Mouse (Mus musculus): Measurements from ENCODE around the gene Sat2. TPM values are rescaled to one million over a fixed set of nuclear protein-coding genes. Genes with fewer than 3 reads are reported as not detected.
"Not testable (repeated sequence)": the region's sequence is repeated elsewhere in the genome, so short reads cannot be mapped to it uniquely, and the experiment has no call there.

The Sat2 gene
- polyA plus RNA-seq, 1 experiment from 2014 or later = 24.3 TPM

DNA sequence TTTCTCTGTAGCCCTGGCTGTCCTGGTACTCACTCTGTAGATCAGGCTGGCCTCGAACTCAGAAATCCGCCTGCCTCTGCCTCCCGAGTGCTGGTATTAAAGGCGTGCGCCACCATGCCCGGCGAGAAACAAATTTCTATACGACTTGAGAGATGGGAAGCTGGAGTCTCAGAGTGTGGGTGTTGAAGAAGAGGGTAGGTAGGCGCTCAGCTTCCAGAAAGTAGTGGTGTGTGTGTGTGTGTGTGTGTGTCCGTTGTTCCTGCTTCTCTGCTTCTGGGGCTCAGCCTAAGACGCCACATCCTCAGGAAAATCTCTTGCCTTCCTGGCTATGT is 7.6 kb upstream of the Sat2 start:
- ATAC-seq (ENCODE audit: insufficient number of reproducible peaks, insufficient read depth, low FRiP score, low TSS enrichment, low read depth) = not testable (repeated sequence)

GRCm38 (mm10) chr11:69616781-69617180 is 5.0 kb upstream of the Sat2 start:
- H3K36me3 ChIP-seq = no peaks in the 10 kb centered on the region
- 52% methylated on average over 10 of the region's 10 CpGs for WGBS
- 0 out of 2 replicates have a peak, but pooled peaks cover 5% of the 10 kb centered on the region for H3K27me3 ChIP-seq
- H3K4me3 ChIP-seq (replicated peaks) = no peak overlapping the region
- ATAC-seq (ENCODE audit: insufficient number of reproducible peaks, insufficient read depth, low FRiP score, low TSS enrichment, low read depth) = no peak
- H3K9me3 ChIP-seq = no peaks in the 10 kb centered on the region
- no peak overlapping the region for H3K4me2 ChIP-seq
- peak overlapping the region; percentile 34; the same call in 1 of the 2 replicates for H3K9ac ChIP-seq (replicated peaks)
- peaks cover 8% of the 10 kb centered on the region; the same call in 1 of the 2 replicates for H3K4me1 ChIP-seq (replicated peaks)
- no peak overlapping the region for H3K27ac ChIP-seq

More for the DNA sequence above, 7.6 kb upstream of the Sat2 start:
- H3K4me1 ChIP-seq (replicated peaks); H3K36me3 ChIP-seq; H3K27me3 ChIP-seq; H3K9me3 ChIP-seq; H3K4me3 ChIP-seq (replicated peaks); H3K4me2 ChIP-seq; H3K27ac ChIP-seq; H3K9ac ChIP-seq (replicated peaks): not testable (repeated sequence)
- 53% methylated on average over 11 of the region's 11 CpGs for WGBS

- WGBS = 64% methylated on average over 5 of the region's 5 CpGs
- Histone ChIP-seq H3K27me3 (0 out of 2 replicates have a peak, but pooled peaks cover 5% of the 10 kb centered on the region), H3K4me2 (no peak within 1 kb of the TSS), H3K9ac (replicated peaks) (peak within 1 kb of the TSS; percentile 34; the same call in 1 of the 2 replicates), H3K9me3 (no peaks in the 10 kb centered on the region), H3K27ac (no peak within 1 kb of the TSS), H3K4me3 (replicated peaks) (no peak within 1 kb of the TSS), H3K36me3 (no peaks in the 10 kb centered on the region), H3K4me1 (replicated peaks) (peaks cover 14% of the 10 kb centered on the region)
- no peak for ATAC-seq (ENCODE audit: insufficient number of reproducible peaks, insufficient read depth, low FRiP score, low TSS enrichment, low read depth)
Measured at GRCm38 (mm10) chr11:69617805-69618204, 4.0 kb upstream of the Sat2 start, which contains the start of gene Shbg. Gene Shbg (minus strand): TSS chr11:69617905.

DNA sequence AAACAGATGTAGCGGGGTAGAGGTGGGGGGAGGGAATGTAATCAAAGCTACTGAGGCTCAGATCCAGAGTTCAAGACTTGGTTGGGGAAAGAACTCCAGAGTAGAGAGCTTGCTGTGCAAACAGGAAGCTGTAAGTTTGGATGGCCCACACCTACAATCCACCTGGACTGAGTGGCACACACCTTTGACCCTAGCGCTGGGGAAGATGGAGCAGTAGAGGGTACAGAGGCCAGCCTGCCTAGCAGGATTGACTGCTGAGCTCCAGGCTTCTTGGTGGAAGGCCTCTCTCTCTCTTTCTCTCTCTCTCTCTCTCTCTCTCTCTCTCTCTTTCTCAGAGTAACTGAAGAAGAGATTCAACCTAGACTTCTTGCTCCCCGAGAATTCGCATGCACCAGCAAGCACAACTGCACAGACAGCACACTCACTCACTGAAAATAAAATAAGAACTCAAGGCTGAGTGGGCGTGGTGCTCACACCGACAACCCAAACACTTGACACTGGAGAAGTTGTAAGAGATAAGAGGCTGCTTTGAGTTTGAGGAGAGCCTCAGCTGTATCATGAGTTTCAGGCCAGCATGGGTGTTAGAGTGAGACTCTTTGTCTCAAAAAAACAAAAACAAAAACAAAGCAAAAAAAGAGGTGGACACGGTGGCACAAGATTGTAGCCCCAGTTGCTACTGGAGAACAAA is 1.3 kb upstream of the Sat2 start:
- H3K36me3 ChIP-seq = 0 out of 2 replicates have a peak, but pooled peaks cover 3% of the 10 kb centered on the region

DNA sequence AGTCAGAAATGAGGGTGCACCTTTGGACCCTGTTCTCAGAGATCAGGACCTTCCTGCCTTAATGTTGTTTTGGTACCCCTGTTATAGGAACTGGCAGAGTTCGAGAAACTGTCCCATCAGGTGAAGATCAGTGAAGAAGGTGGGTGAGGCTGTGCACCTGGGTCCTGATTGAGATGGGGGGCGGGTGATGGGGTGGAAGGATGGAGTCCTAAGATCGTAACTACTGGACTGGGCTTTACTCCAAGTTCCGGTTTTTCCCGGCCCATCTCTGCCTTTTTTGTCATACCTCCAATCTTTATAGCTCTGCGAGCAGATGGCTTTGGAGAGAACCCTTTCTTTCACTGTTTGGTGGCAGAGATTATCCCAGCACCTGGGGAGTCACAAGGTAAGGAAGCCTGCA is 582 bp downstream of the Sat2 start:
- ATAC-seq (ENCODE audit: insufficient number of reproducible peaks, insufficient read depth, low FRiP score, low TSS enrichment, low read depth) = no peak
- Histone ChIP-seq H3K27me3 (no peaks in the 10 kb centered on the region), H3K4me3 (replicated peaks) (peak overlapping the region; percentile 49), H3K9me3 (no peaks in the 10 kb centered on the region), H3K36me3 (0 out of 2 replicates have a peak, but pooled peaks cover 3% of the 10 kb centered on the region), H3K9ac (replicated peaks) (peak overlapping the region; percentile 82), H3K4me2 (peak overlapping the region; percentile 81), H3K4me1 (replicated peaks) (peaks cover 10% of the 10 kb centered on the region), H3K27ac (peak overlapping the region; percentile 32; the same call in 1 of the 2 replicates)
- WGBS = 42% methylated on average over 6 of the region's 6 CpGs

More for the DNA sequence above, 1.3 kb upstream of the Sat2 start:
- Histone ChIP-seq H3K27me3 (0 out of 2 replicates have a peak, but pooled peaks cover 5% of the 10 kb centered on the region), H3K4me2 (no peak overlapping the region), H3K27ac (no peak overlapping the region), H3K9me3 (no peaks in the 10 kb centered on the region), H3K4me3 (replicated peaks) (no peak overlapping the region), H3K9ac (replicated peaks) (no peak overlapping the region), H3K4me1 (replicated peaks) (peaks cover 10% of the 10 kb centered on the region)
- no peak for ATAC-seq (ENCODE audit: insufficient number of reproducible peaks, insufficient read depth, low FRiP score, low TSS enrichment, low read depth)
- 86% methylated on average over 7 of the region's 7 CpGs for WGBS

GRCm38 (mm10) chr11:69623006-69623405 is 1.2 kb downstream of the Sat2 start:
- 60% methylated on average over 4 of the region's 4 CpGs for WGBS
- peak overlapping the region; percentile 81 for H3K4me2 ChIP-seq
- peak overlapping the region; percentile 49; the same call in 1 of the 2 replicates for H3K4me3 ChIP-seq (replicated peaks)
- ATAC-seq (ENCODE audit: insufficient number of reproducible peaks, insufficient read depth, low FRiP score, low TSS enrichment, low read depth) = no peak
- no peaks in the 10 kb centered on the region for H3K27me3 ChIP-seq
- peaks cover 10% of the 10 kb centered on the region for H3K4me1 ChIP-seq (replicated peaks)
- 0 out of 2 replicates have a peak, but pooled peaks cover 3% of the 10 kb centered on the region for H3K36me3 ChIP-seq
- H3K9me3 ChIP-seq = no peaks in the 10 kb centered on the region
- no peak overlapping the region for H3K9ac ChIP-seq (replicated peaks)
- no peak overlapping the region for H3K27ac ChIP-seq

DNA sequence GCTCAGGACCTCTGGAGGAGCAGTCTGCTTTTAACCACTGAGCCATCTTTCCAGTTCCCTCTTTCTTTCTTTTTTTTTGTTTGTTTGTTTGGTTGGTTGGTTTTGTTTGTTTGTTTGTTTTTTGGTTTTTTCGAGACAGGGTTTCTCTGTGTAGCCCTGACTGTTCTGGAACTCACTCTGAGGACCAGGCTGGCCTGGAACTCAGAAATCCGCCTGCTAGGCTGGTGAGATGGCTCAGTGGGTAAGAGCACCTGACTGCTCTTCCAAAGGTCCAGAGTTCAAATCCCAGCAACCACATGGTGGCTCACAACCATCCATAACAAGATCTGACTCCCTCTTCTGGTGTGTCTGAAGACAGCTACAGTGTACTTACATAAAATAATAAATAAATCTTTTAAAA is 2.5 kb downstream of the Sat2 start:
- H3K27ac ChIP-seq; H3K4me1 ChIP-seq (replicated peaks); H3K4me3 ChIP-seq (replicated peaks); H3K36me3 ChIP-seq; H3K4me2 ChIP-seq; H3K9me3 ChIP-seq; ATAC-seq (ENCODE audit: insufficient number of reproducible peaks, insufficient read depth, low FRiP score, low TSS enrichment, low read depth); H3K9ac ChIP-seq (replicated peaks); H3K27me3 ChIP-seq: not testable (repeated sequence)
- 77% methylated on average over 2 of the region's 2 CpGs for WGBS

DNA sequence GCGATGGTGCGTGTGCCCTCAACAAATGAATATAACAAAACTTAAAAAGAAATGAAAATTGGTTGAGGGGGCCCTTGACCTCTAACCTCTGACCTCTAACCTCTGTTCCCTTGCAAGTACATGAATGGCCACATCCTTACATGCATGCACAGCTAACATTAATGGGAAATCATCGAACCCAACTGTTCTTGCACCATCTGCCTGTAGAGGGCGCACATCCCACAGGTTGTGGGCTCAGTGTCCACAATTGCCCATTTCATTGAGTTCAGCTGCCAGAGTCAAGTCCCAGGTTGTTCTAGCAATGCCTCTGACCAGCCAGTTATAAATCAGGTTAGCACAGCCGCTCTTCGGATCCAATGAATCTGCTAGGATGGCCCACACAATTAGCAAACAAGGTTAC is 6.5 kb downstream of the Sat2 start:
- no peaks in the 10 kb centered on the region for H3K27me3 ChIP-seq
- no peak overlapping the region for H3K4me2 ChIP-seq
- whole genome bisulfite sequencing = 39% methylated on average over 6 of the region's 6 CpGs
- H3K4me1 ChIP-seq (replicated peaks) = no peaks in the 10 kb centered on the region
- H3K27ac ChIP-seq = no peak overlapping the region
- H3K9me3 ChIP-seq = no peaks in the 10 kb centered on the region
- no peak for ATAC-seq (ENCODE audit: insufficient number of reproducible peaks, insufficient read depth, low FRiP score, low TSS enrichment, low read depth)
- H3K9ac ChIP-seq (replicated peaks) = no peak overlapping the region
- no peak overlapping the region for H3K4me3 ChIP-seq (replicated peaks)
- H3K36me3 ChIP-seq = 0 out of 2 replicates have a peak, but pooled peaks cover 3% of the 10 kb centered on the region

DNA sequence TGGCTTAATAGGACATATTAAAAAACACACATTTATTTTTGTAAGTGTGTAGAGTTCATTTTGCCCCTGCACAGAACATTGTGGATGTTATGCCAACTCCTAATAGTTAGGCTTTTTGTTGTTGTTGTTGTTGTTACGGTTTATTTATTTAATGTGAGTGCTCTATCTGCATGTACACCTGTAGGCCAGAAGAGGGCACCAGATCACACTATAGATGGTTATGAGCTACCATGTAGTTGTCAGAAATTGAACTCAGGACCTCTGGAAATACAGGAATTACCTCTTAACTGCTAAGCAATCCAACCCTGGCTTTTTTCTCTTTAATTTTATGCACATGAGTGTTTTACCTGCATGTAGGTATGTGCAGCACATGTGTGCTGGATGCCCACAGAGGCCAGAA is 8.0 kb downstream of the Sat2 start:
- Histone ChIP-seq H3K27ac (no peak overlapping the region), H3K9me3 (no peaks in the 10 kb centered on the region), H3K4me1 (replicated peaks) (peaks cover 10% of the 10 kb centered on the region), H3K4me3 (replicated peaks) (no peak overlapping the region), H3K9ac (replicated peaks) (no peak overlapping the region), H3K36me3 (peaks cover 2% of the 10 kb centered on the region; the same call in 1 of the 2 replicates), H3K4me2 (no peak overlapping the region), H3K27me3 (no peaks in the 10 kb centered on the region)
- WGBS = 70% methylated on average over 1 of the region's 1 CpGs
- no peak for ATAC-seq (ENCODE audit: insufficient number of reproducible peaks, insufficient read depth, low FRiP score, low TSS enrichment, low read depth)

- Histone ChIP-seq H3K4me1 (replicated peaks) (peaks cover 22% of the 10 kb centered on the region), H3K27ac (peak within 1 kb of the TSS; percentile 97), H3K9ac (replicated peaks) (peak within 1 kb of the TSS; percentile 99), H3K4me2 (peak within 1 kb of the TSS; percentile 83), H3K27me3 (no peaks in the 10 kb centered on the region), H3K9me3 (no peaks in the 10 kb centered on the region), H3K36me3 (peaks cover 18% of the 10 kb centered on the region), H3K4me3 (replicated peaks) (peak within 1 kb of the TSS; percentile 99)
- WGBS = 1% methylated on average over 45 of the region's 56 CpGs
- peak; percentile 99 for ATAC-seq (ENCODE audit: insufficient number of reproducible peaks, insufficient read depth, low FRiP score, low TSS enrichment, low read depth)
Measured at GRCm38 (mm10) chr11:69632284-69633089, 10.7 kb downstream of the Sat2 start, which contains the start of gene Fxr2. Gene Fxr2 (plus strand): TSS chr11:69632990.

Measured in limb, embryonic 12.5 days (tissue).